Mouse (Mus musculus): ENCODE results near the gene Kcnh4. TPM values are rescaled to one million over a fixed set of nuclear protein-coding genes. Genes with fewer than 3 reads are reported as not detected.
A peak's percentile ranks its signal among the peaks of the same experiment; 100 is the strongest.

The Kcnh4 gene
- polyA plus RNA-seq, 1 experiment from 2014 or later, result not detected

DNA sequence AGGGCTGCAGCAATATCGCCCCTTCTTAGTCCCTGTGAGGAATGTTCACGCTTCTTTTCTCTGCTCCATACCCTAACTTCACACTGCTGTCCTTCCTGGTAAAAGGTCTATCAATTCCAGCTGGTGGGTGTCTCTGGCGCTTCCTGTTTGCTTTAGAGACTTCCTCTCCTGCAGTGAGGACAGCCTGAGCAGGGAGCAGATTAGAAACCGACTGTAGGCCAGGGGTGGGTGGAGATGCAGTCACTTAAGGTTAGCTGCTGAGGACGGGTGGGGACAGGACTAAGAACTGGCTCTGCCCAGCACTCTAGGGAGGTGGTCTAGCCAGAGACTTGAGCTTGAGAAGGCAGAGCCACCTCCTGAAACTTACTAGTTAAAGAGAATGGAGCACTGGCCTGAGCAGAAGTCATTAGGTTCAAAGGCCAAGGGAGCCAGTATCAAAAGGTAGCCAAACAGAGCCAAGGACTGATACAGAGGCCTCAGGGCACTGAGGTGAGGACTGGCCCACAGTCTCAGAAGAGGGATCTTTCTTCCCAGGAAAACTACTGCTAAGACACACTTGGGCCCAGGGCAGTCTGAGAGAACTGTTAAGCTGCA, 34.7 kb downstream of the Kcnh4 start:
- WGBS, result 25% methylated on average over 5 of the region's 5 CpGs
- Histone ChIP-seq H3K27ac (no peak overlapping the region), H3K27me3 (no peaks in the 10 kb centered on the region), H3K36me3 (peaks cover 12% of the 10 kb centered on the region), H3K9ac (no peak overlapping the region), H3K4me2 (replicated peaks) (no peak overlapping the region; the same call in 1 of the 2 replicates), H3K9me3 (no peaks in the 10 kb centered on the region), H3K4me3 (no peak overlapping the region), H3K4me1 (peaks cover 9% of the 10 kb centered on the region)
- no peak for ATAC-seq (ENCODE audit: low FRiP score, low read depth)

DNA sequence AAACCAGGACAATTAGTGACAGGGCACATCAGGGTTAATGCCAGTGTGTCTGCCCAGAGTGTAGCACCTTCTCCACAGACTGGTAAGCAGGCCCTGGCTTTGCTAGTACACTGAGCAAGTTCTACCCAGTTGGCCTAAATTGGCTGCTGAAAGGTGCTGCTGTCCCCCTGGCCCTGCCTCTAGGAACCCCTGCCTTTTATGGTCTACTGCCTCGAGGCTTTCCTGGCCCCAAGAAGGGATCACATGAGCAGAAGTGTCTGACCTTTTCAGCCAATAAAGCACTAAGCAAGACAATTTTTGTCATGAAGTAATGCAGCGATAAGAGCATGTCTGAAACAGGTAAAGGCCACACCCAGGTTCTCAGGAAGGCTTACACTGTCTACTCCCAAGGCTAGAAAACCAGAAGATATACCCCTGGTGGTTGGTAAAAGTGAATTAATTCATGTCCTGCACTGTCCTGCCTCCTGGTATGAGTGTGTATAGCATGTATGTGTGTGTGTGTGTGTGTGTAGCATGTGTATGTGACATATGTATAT, 37.2 kb downstream of the Kcnh4 start:
- Histone ChIP-seq H3K4me3 (no peak overlapping the region), H3K4me1 (peaks cover 9% of the 10 kb centered on the region), H3K9me3 (no peaks in the 10 kb centered on the region), H3K4me2 (replicated peaks) (no peak overlapping the region), H3K36me3 (peaks cover 26% of the 10 kb centered on the region), H3K9ac (no peak overlapping the region), H3K27ac (no peak overlapping the region; the same call in 1 of the 2 replicates), H3K27me3 (no peaks in the 10 kb centered on the region)
- WGBS, result 51% methylated on average over 2 of the region's 2 CpGs
- ATAC-seq (ENCODE audit: low FRiP score, low read depth), result no peak

DNA sequence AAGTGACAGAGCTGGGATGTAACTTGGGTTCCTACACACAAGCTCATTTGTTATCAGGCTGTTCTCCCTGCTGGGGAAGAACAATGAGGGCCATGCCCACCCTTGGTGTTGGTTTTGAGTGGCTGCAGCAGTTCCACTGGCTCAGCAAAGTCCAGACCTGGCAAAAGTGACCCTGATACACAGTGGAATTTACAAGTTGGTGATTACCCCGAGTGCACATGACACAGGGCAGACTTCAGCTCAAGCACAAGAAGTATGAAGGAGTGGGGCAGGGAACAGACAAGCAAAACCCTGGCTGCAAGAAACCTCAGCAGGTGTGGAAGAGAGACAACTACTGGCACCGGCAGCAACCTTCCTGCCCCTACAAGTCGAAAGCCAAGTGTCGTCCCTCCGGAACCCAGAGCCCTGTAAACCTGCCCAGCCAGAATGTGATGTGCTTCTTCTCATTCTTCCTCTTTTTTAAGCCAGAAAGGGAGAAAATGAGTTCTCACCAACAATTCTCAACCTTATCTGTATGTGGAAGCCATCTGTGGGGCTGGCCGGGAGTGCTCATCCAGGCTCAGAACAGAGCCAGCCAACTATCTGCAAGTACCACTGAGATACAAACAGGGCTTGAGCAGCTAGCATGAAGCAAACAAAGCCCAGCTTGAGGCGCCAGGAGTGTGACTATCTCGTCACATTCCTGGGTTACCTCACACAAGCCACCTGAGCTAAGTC, 37.8 kb downstream of the Kcnh4 start:
- no peak for ATAC-seq (ENCODE audit: low FRiP score, low read depth)
- Histone ChIP-seq H3K4me3 (no peak overlapping the region), H3K36me3 (peaks cover 32% of the 10 kb centered on the region), H3K4me2 (replicated peaks) (no peak overlapping the region), H3K9ac (no peak overlapping the region), H3K4me1 (peaks cover 9% of the 10 kb centered on the region), H3K9me3 (no peaks in the 10 kb centered on the region), H3K27me3 (no peaks in the 10 kb centered on the region), H3K27ac (no peak overlapping the region; the same call in 1 of the 2 replicates)
- WGBS, result 78% methylated on average over 8 of the region's 8 CpGs

DNA sequence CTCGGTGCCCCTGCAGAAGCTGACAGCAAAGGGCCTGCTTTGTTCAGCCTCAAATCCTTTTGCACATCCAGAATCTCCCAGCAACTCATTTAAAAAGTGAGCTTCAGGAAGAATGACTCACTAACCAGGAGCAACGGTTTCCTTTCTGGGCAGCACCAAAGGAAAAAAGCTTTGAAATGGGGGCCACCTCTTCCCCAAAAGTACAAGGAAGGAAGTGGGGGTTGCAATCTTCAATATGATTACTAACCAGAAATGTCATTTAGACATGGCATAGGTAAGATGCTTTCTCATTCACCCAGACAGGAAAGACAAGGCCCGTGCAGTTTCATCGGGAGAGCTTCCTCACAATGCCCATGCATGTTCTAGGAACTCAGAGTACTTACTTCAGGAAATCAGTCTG, 38.5 kb downstream of the Kcnh4 start:
- Histone ChIP-seq H3K9ac (peak overlapping the region; percentile 48; the same call in 1 of the 2 replicates), H3K9me3 (no peaks in the 10 kb centered on the region), H3K4me3 (no peak overlapping the region), H3K27ac (no peak overlapping the region), H3K36me3 (peaks cover 39% of the 10 kb centered on the region), H3K27me3 (no peaks in the 10 kb centered on the region), H3K4me1 (peaks cover 9% of the 10 kb centered on the region), H3K4me2 (replicated peaks) (no peak overlapping the region)
- ATAC-seq (ENCODE audit: low FRiP score, low read depth), result no peak
- WGBS, result 83% methylated on average over 4 of the region's 4 CpGs

DNA sequence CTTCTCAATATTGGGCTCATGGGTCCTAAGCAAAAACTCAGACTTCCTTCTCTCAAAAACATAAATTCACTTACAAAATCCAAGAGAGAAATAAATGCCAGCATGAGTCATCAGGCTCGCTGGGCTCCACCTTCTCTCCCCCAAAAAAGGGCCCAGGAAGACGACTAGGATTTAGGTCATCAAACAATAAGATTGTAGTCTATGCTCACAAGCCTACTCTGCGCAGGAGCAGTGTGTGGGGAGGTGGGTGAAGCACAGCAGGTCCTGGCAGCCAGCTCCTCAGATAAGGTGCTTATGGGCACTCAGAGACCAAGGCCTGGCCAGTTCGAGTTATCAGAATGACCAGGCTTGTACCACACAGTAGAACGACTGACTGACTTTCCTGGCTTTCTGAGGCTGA, 39.4 kb downstream of the Kcnh4 start:
- peak overlapping the region; percentile 10; the same call in 1 of the 2 replicates for H3K27ac ChIP-seq
- WGBS, result 75% methylated on average over 5 of the region's 5 CpGs
- H3K36me3 ChIP-seq, result peaks cover 48% of the 10 kb centered on the region
- H3K9me3 ChIP-seq, result no peaks in the 10 kb centered on the region
- no peaks in the 10 kb centered on the region for H3K27me3 ChIP-seq
- no peak overlapping the region for H3K4me2 ChIP-seq (replicated peaks)
- H3K4me1 ChIP-seq, result peaks cover 8% of the 10 kb centered on the region
- no peak overlapping the region for H3K9ac ChIP-seq
- no peak overlapping the region for H3K4me3 ChIP-seq
- ATAC-seq (ENCODE audit: low FRiP score, low read depth), result no peak

DNA sequence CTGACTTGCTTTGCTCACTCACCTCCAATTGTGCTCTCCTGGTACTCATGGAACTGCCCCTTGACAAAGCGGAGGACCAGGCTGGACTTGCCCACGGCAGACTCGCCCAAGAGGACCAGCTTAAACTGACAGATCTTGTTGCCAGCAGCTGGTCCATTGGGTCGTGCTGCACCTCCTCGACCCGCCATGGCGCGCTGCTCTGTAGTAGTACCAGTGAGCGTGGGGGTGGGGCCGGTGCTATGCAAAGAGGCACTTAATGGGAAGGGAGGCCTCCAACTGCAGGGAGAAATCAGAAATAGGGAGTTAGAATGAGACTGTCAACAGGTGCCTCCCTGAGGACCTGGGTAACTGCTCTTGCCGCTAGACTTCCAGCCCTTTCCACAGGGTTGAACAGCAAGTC, 39.8 kb downstream of the Kcnh4 start:
- no peak overlapping the region for H3K27ac ChIP-seq
- 90% methylated on average over 11 of the region's 11 CpGs for WGBS
- peaks cover 3% of the 10 kb centered on the region for H3K4me1 ChIP-seq
- ATAC-seq (ENCODE audit: low FRiP score, low read depth), result no peak
- H3K4me2 ChIP-seq (replicated peaks), result no peak overlapping the region
- H3K9me3 ChIP-seq, result no peaks in the 10 kb centered on the region
- no peak overlapping the region for H3K9ac ChIP-seq
- peaks cover 52% of the 10 kb centered on the region for H3K36me3 ChIP-seq
- no peaks in the 10 kb centered on the region for H3K27me3 ChIP-seq
- no peak overlapping the region for H3K4me3 ChIP-seq

DNA sequence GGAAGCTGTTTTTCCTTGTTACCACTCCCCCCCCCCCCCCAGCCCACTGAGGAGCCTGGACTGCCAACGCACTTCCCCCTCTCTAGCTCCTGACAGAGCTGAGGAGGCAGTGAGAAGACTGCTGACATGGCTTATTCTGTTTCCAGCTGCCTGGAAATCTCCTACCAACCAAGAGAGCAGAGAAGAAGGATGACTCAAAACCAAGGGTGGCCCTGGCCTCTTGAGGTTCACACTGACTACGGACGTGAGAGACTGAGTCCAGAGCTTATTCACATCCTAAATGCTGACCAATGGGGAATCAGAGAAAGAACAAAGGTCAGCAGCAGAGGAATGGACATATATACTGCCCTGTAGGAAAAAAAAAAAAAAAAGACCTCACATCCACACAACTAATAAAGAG, 40.4 kb downstream of the Kcnh4 start:
- Histone ChIP-seq H3K27ac (no peak overlapping the region), H3K36me3 (peaks cover 54% of the 10 kb centered on the region), H3K9ac (no peak overlapping the region), H3K9me3 (no peaks in the 10 kb centered on the region), H3K4me3 (no peak overlapping the region), H3K27me3 (no peaks in the 10 kb centered on the region), H3K4me1 (peaks cover 5% of the 10 kb centered on the region), H3K4me2 (replicated peaks) (no peak overlapping the region)
- 85% methylated on average over 3 of the region's 3 CpGs for WGBS
- ATAC-seq (ENCODE audit: low FRiP score, low read depth), result no peak

DNA sequence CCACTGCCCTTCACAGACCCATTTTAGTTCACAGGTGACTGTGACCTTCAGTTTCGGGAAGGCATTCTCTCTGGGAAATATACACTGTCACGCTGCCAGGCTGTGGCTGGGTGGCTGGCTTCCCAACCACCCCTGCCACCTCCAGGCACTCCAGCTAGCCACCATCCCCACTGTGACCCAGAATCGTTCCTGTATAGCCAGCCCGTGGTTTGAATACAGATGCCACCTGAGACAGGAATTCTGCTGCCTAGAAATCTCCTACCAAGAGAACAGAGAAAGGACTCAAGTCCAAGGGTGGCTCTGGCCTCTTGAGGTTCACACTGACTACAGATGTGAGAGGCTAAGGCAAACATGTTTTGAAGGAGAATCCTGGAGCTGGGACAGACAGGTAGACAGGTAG, 40.9 kb downstream of the Kcnh4 start:
- no peak overlapping the region for H3K4me3 ChIP-seq
- no peak for ATAC-seq (ENCODE audit: low FRiP score, low read depth)
- H3K36me3 ChIP-seq, result peaks cover 54% of the 10 kb centered on the region
- 86% methylated on average over 4 of the region's 4 CpGs for WGBS
- H3K27me3 ChIP-seq, result no peaks in the 10 kb centered on the region
- H3K9ac ChIP-seq, result no peak overlapping the region
- H3K4me2 ChIP-seq (replicated peaks), result no peak overlapping the region
- H3K4me1 ChIP-seq, result peaks cover 9% of the 10 kb centered on the region
- no peak overlapping the region for H3K27ac ChIP-seq
- H3K9me3 ChIP-seq, result no peaks in the 10 kb centered on the region

DNA sequence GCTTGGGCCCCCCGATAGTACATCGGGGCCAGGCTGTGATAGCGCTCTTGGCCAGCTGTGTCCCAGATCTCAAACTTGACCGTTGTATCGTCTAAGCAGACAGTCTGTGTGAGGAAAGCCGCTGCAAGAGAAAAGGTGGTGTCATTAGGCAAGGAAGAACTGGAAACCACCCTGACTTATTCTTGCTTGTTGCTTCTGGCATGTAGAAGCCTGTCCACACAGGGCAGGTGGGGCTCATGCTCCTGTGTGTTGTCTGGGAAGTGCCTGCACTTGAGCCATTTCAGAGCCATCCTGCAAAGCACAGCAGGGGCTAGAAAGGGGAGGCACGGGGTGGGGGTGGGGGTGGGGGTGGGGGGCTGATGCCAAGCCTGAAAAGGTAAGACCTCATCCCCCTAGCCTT, 41.3 kb downstream of the Kcnh4 start:
- no peak overlapping the region for H3K27ac ChIP-seq
- H3K27me3 ChIP-seq, result no peaks in the 10 kb centered on the region
- WGBS, result 84% methylated on average over 7 of the region's 7 CpGs
- H3K4me2 ChIP-seq (replicated peaks), result no peak overlapping the region
- no peak overlapping the region for H3K9ac ChIP-seq
- ATAC-seq (ENCODE audit: low FRiP score, low read depth), result no peak
- H3K4me3 ChIP-seq, result no peak overlapping the region
- H3K9me3 ChIP-seq, result no peaks in the 10 kb centered on the region
- H3K36me3 ChIP-seq, result peaks cover 54% of the 10 kb centered on the region
- peaks cover 13% of the 10 kb centered on the region for H3K4me1 ChIP-seq

DNA sequence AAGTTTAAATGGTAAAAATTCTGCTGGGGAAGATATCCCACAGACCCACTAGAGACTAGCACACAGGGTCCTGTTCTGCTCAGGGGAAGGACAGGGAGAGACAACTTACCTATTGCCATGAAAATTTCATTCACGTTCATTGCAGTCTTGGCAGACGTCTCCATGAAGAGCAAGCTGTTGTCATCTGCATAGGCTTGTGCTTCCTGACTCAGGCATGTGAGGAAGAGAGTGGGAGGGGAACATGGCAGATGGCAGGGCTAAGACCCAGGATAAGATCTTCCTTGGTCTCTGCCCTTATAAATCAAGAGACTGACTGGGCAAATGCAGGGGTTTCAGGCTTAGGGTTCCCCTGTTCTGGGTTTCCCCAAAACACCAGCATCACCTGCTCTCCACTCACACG, 43.1 kb downstream of the Kcnh4 start:
- H3K4me3 ChIP-seq, result no peak overlapping the region
- no peak for ATAC-seq (ENCODE audit: low FRiP score, low read depth)
- H3K9ac ChIP-seq, result no peak overlapping the region
- peaks cover 54% of the 10 kb centered on the region for H3K36me3 ChIP-seq
- H3K9me3 ChIP-seq, result no peaks in the 10 kb centered on the region
- WGBS, result 90% methylated on average over 3 of the region's 3 CpGs
- H3K27ac ChIP-seq, result no peak overlapping the region
- H3K4me2 ChIP-seq (replicated peaks), result no peak overlapping the region
- H3K27me3 ChIP-seq, result no peaks in the 10 kb centered on the region
- peaks cover 22% of the 10 kb centered on the region for H3K4me1 ChIP-seq

DNA sequence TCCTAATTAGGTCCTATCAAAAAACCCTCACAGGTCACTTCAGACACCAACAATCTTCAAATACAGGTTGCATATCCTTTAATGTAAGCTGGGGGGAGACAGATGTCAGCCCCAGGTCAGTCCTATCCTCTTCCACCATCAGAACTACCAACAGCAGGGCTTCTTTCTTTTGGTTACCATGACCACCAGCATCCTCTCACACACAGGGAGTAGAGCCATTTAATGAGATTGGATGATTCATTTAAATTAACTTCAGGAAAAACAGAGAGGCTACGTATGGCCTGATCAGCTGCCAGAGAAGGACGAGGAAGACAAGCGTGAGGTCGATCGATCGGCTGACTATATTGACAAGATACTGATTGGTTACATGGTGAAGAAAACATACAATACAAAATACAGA, 44.8 kb downstream of the Kcnh4 start:
- Histone ChIP-seq H3K27me3 (no peaks in the 10 kb centered on the region), H3K4me3 (no peak overlapping the region), H3K36me3 (peaks cover 60% of the 10 kb centered on the region), H3K4me1 (peaks cover 30% of the 10 kb centered on the region), H3K9me3 (no peaks in the 10 kb centered on the region), H3K4me2 (replicated peaks) (no peak overlapping the region), H3K27ac (no peak overlapping the region), H3K9ac (no peak overlapping the region)
- no peak for ATAC-seq (ENCODE audit: low FRiP score, low read depth)
- 90% methylated on average over 6 of the region's 6 CpGs for WGBS

DNA sequence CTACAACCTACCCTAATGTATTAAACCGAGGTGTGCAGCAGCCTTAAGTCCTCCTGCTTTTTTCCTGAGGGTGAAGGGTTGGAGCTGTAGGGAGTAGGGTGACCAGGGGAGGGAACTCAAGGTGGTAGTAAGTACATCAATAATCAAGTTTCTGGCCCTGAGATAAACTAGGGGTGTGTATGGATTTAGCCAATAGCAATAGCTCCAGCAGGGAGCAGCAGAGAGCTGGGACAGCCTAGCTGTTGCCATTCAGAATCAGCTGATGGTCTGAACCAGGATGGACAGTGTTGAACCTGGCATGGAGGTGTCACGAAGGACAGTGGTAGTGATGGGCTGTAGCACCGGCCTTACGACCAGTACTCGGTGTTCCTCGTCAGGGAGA, 45.2 kb downstream of the Kcnh4 start:
- H3K36me3 ChIP-seq, result peaks cover 60% of the 10 kb centered on the region
- no peaks in the 10 kb centered on the region for H3K9me3 ChIP-seq
- peaks cover 30% of the 10 kb centered on the region for H3K4me1 ChIP-seq
- H3K27ac ChIP-seq, result no peak overlapping the region
- H3K4me3 ChIP-seq, result no peak overlapping the region
- H3K27me3 ChIP-seq, result no peaks in the 10 kb centered on the region
- peak overlapping the region; percentile 61 for H3K4me2 ChIP-seq (replicated peaks)
- peak overlapping the region; percentile 67; the same call in 1 of the 2 replicates for H3K9ac ChIP-seq
- WGBS, result 45% methylated on average over 6 of the region's 6 CpGs
- ATAC-seq (ENCODE audit: low FRiP score, low read depth), result no peak
